In genomic region chr12:27338721-27339170, GRCm38 (mm10) we compare ENCODE assay signal across 8 mouse cellular contexts. TPM values are rescaled to one million over a fixed set of nuclear protein-coding genes. Genes with fewer than 3 reads are reported as not detected.
DNase-seq lines count a peak whose midpoint lies in the region; ATAC-seq and TF ChIP-seq lines count a peak whose summit lies in the region.

No protein-coding gene starts in this region.

- 0 out of 2 replicates have a peak, but pooled peaks cover under 1% of the 10 kb centered on the region for H3K4me1 ChIP-seq in heart, embryonic 10.5 days
- H3K4me1 ChIP-seq in heart, postnatal 0 days (ENCODE audit: control insufficient read depth, insufficient read depth) = peaks cover 7% of the 10 kb centered on the region; the same call in 1 of the 2 replicates
- no peaks in the 10 kb centered on the region for H3K4me1 ChIP-seq in lung, postnatal 0 days (ENCODE audit: insufficient read depth, low read depth, low read length)

- TF ChIP-seq CTCF in heart, postnatal 0 days (IDR thresholded peaks at IDR 0.05; ENCODE audit: low read depth) = no peak
- no peak for TF ChIP-seq CTCF in lung, postnatal 0 days (IDR thresholded peaks at IDR 0.05)

- 0% methylated on average over 40 of the region's 40 CpGs for WGBS in heart, embryonic 10.5 days
- under 1% methylated on average over 40 of the region's 40 CpGs for WGBS in heart, postnatal 0 days
- WGBS in lung, postnatal 0 days = under 1% methylated on average over 30 of the region's 40 CpGs

- no peaks in the 10 kb centered on the region for H3K27me3 ChIP-seq in heart, embryonic 10.5 days (ENCODE audit: insufficient read depth, poor library complexity, severe bottlenecking)
- no peaks in the 10 kb centered on the region for H3K27me3 ChIP-seq in heart, postnatal 0 days (ENCODE audit: control insufficient read depth, insufficient read depth, low read length)
- H3K27me3 ChIP-seq in lung, postnatal 0 days (replicated peaks; ENCODE audit: insufficient read depth, low read length) = no peaks in the 10 kb centered on the region

- TF ChIP-seq EP300 in heart, postnatal 0 days (IDR thresholded peaks at IDR 0.05; ENCODE audit: low read depth) = no peak
- no peak for TF ChIP-seq EP300 in lung, postnatal 0 days (IDR thresholded peaks at IDR 0.05)

- H3K9ac ChIP-seq in heart, postnatal 0 days (replicated peaks; ENCODE audit: low read depth, low read length) = peak overlapping the region; percentile 61
- H3K9ac ChIP-seq in lung, postnatal 0 days (replicated peaks; ENCODE audit: low read depth) = peak overlapping the region; percentile 50

- no peaks in the 10 kb centered on the region for H3K36me3 ChIP-seq in heart, embryonic 10.5 days
- H3K36me3 ChIP-seq in heart, postnatal 0 days (replicated peaks; ENCODE audit: control insufficient read depth, insufficient read depth, low read length) = no peaks in the 10 kb centered on the region
- no peaks in the 10 kb centered on the region for H3K36me3 ChIP-seq in lung, postnatal 0 days (ENCODE audit: insufficient read depth, low read length)

- ATAC-seq in heart, postnatal 0 days (ENCODE audit: insufficient read depth, low read depth) = no peak
- ATAC-seq in lung, postnatal 0 days = no peak
- ATAC-seq in granulocyte monocyte progenitor cell, adult 5-6 weeks (replicated peaks; ENCODE audit: poor library complexity, severe bottlenecking) = no peak

- peak overlapping the region; percentile 76 for H3K4me3 ChIP-seq in heart, embryonic 10.5 days
- H3K4me3 ChIP-seq in heart, postnatal 0 days (ENCODE audit: low read depth, low read length) = peak overlapping the region; percentile 68
- H3K4me3 ChIP-seq in lung, postnatal 0 days (ENCODE audit: low read depth, low read length) = peak overlapping the region; percentile 68

- peak; percentile 78 for DNase-seq in heart, embryonic 10.5 days (ENCODE audit: low spot score)
- no peak for DNase-seq in heart, adult 9 months (ENCODE audit: low spot score in 2 of 2)
- DNase-seq in cerebellum, postnatal 25 days = peak; percentile 71 to 74
- no peak for DNase-seq in heart, postnatal 0 days (ENCODE audit: low spot score)
- DNase-seq in layer of hippocampus, postnatal 14 days (ENCODE audit: low spot score in 2 of 2) = peak; percentile 43 to 71
- DNase-seq in lung, postnatal 0 days (ENCODE audit: low spot score) = peak; percentile 49
- peak; percentile 52 to 53 for DNase-seq in right cerebral cortex, postnatal 36 days (ENCODE audit: low spot score in 2 of 2)

- peak overlapping the region; percentile 97 for H3K4me2 ChIP-seq in heart, postnatal 0 days (ENCODE audit: low read depth, low read length)
- H3K4me2 ChIP-seq in lung, postnatal 0 days (replicated peaks; ENCODE audit: low read depth, low read length) = peak overlapping the region; percentile 87

- peak overlapping the region; percentile 93 for H3K27ac ChIP-seq in heart, embryonic 10.5 days
- H3K27ac ChIP-seq in heart, postnatal 0 days (ENCODE audit: low read depth) = peak overlapping the region; percentile 83
- H3K27ac ChIP-seq in lung, postnatal 0 days (ENCODE audit: low read length) = peak overlapping the region; percentile 63

- no peaks in the 10 kb centered on the region for H3K9me3 ChIP-seq in heart, embryonic 10.5 days
- H3K9me3 ChIP-seq in heart, postnatal 0 days (replicated peaks; ENCODE audit: control insufficient read depth, low read length) = no peaks in the 10 kb centered on the region
- no peaks in the 10 kb centered on the region for H3K9me3 ChIP-seq in lung, postnatal 0 days (ENCODE audit: low read length)

RNA-seq across cellular contexts. Expression of gene Sox11, which starts 3.6 kb away (rescaled TPM):
- 32.0 and 73.8 TPM in 2 replicates for polyA plus RNA-seq in heart, embryonic 10.5 days (2016; fragmentation: Nextera tagmentation; extraction: Ambion mirVana)
- 5.7 and 6.6 TPM in 2 replicates for total RNA-seq in heart, postnatal 0 days (2014; rRNA removed; ENCODE audit: low replicate concordance)
- 3.8 and 3.9 TPM in 2 replicates for polyA plus RNA-seq in heart, postnatal 0 days (2015; fragmentation: Nextera tagmentation; extraction: Ambion mirVana)
- total RNA-seq in layer of hippocampus, postnatal 14 days (2021) = 10 to 100 TPM; 35.6 to 43.6 TPM
- 9.2 and 11.3 TPM in 2 replicates for polyA plus RNA-seq in lung, postnatal 0 days (2015; fragmentation: Nextera tagmentation; extraction: Ambion mirVana)
- total RNA-seq in granulocyte monocyte progenitor cell, adult 5-6 weeks (2014; fragmentation: Nextera tagmentation) = not detected in 2 replicates
- not detected in 2 replicates for total RNA-seq in granulocyte monocyte progenitor cell, adult 5-6 weeks (2017)

Comparison
In these comparisons a context has a peak if more than half of its experiments do, and no peak if none do; other contexts are left out.
1. DNase-seq: peak in heart, embryonic 10.5 days (single experiment), cerebellum, postnatal 25 days (2 of 2), layer of hippocampus, postnatal 14 days (2 of 2), lung, postnatal 0 days (single experiment) and right cerebral cortex, postnatal 36 days (2 of 2); none in heart, adult 9 months (0 of 2) and heart, postnatal 0 days (single experiment).
2. Peak in every context shown above with its lines, with median percentiles within 50 percentile points of each other: H3K27ac ChIP-seq and H3K4me3 ChIP-seq.